Mouse (Mus musculus) stomach, embryonic 15.5 days (tissue): Measurements from ENCODE around the gene Stac. TPM values are rescaled to one million over a fixed set of nuclear protein-coding genes. Genes with fewer than 3 reads are reported as not detected.

Experiments used
- ATAC-seq: fragments of 200-750 bp; cut with Nextera tagmentation; 2 replicates; pipeline ENCODE4 v1.8.0; 2017; ENCODE audit warnings: low read depth, moderate number of reproducible peaks, moderate TSS enrichment; ENCODE audit not compliant: insufficient read depth, low FRiP score
- H3K27ac ChIP-seq: fragments of 300-500 bp; sonication (generic); 2 replicates; pipeline ENCODE4 v1.5.1; 2015; ENCODE audit warnings: mild to moderate bottlenecking, inconsistent platforms
- H3K27me3 ChIP-seq: fragments of 300-500 bp; sonication (generic); replicated peaks from 2 replicates; pipeline ENCODE4 v1.6.1; 2015; ENCODE audit warnings: inconsistent platforms
- H3K36me3 ChIP-seq: fragments of 300-500 bp; sonication (generic); 2 replicates; pipeline ENCODE4 v1.6.1; 2015; ENCODE audit warnings: inconsistent platforms
- H3K4me1 ChIP-seq: fragments of 300-500 bp; sonication (generic); 2 replicates; pipeline ENCODE4 v1.6.1; 2015; ENCODE audit warnings: inconsistent platforms
- H3K4me2 ChIP-seq: fragments of 300-500 bp; sonication (generic); 2 replicates; pipeline ENCODE4 v1.6.1; 2015; ENCODE audit warnings: mild to moderate bottlenecking, inconsistent platforms
- H3K4me3 ChIP-seq: fragments of 300-500 bp; sonication (generic); replicated peaks from 2 replicates; pipeline ENCODE4 v1.5.1; 2015; ENCODE audit warnings: inconsistent platforms
- H3K9ac ChIP-seq: fragments of 300-500 bp; sonication (generic); 2 replicates; pipeline ENCODE4 v1.6.1; 2015; ENCODE audit warnings: inconsistent platforms
- H3K9me3 ChIP-seq: fragments of 300-500 bp; sonication (generic); 2 replicates; pipeline ENCODE4 v1.6.1; 2016; ENCODE audit warnings: inconsistent platforms
- WGBS: fragments of 180-500 bp; shearing (Covaris S2); methylation state at CpG from one replicate; pipeline ENCODE4 v1.1.7; 2015; 5-methylcytosine and 5-hydroxymethylcytosine counted together
- polyA plus RNA-seq: library from polyadenylated mRNA; unstranded; fragments of >200 nt; fragmentation: Nextera tagmentation; extraction: Ambion mirVana; gene quantifications from 2 replicates; pipeline ENCODE4 v1.2.1, GENCODE M21; 2015

Stac gene
- polyA plus RNA-seq, 1 experiment from 2014 or later = 4.5 TPM

DNA sequence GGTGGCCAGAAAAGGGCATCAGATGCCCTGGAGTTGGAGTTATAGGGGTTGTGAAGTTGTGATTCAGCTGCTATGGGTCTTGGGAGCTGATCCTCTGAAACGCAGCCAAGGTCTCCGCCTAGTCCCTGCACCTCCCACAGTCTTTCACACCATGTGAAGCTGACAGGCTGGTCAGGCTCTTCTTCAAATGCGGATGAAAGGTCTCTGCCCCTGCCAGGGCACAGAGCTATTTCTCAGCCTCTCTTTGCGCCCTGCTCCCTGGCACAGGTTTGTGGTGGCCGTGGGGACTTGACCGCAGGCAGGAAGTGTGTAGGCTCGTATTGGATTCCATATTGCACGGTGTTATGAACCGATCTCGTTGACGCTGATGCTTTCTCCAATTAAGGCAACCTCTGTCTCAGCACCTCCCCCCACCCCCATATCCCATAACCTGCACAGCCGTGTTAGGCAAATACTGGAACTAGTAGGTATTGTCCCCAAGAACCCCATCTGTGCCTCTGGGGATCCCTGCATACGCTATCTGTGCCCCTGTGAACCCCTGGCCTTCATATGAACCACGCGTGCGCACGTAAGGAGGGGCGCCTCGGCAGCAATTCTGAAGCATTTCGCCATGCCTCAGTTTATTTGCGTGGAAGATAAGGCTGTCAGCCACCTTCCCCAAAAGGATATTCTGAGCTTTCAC lies 139.7 kb downstream of the Stac start:
- Histone ChIP-seq H3K4me1 (no peaks in the 10 kb centered on the region; the same call in 1 of the 2 replicates), H3K27me3 (no peaks in the 10 kb centered on the region), H3K9me3 (no peaks in the 10 kb centered on the region), H3K36me3 (no peaks in the 10 kb centered on the region), H3K9ac (no peak overlapping the region), H3K4me3 (no peak overlapping the region), H3K4me2 (no peak overlapping the region), H3K27ac (no peak overlapping the region)
- no peak for ATAC-seq
- 74% methylated on average over 21 of the region's 21 CpGs for WGBS

DNA sequence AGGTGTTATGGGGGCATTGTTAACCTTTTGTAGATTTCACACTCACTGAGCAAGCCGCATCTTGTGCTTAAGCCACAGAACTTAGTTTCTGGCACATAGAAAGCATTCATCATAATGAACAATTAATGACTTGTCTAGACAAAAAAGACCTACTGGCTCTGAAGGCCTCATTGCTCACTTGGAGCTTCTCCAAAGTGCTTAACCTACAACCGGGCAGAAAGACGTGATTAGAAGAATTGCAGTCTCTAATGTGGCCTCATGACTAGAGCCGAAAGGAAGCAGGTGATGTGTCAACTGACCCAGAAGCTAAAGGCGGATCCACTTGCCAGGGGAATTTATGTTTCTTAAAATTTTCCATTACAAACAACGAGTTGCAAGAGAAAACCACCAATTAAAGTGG lies 147.5 kb downstream of the Stac start:
- Histone ChIP-seq H3K27me3 (no peaks in the 10 kb centered on the region), H3K36me3 (no peaks in the 10 kb centered on the region), H3K4me2 (no peak overlapping the region), H3K4me1 (no peaks in the 10 kb centered on the region), H3K9ac (no peak overlapping the region), H3K27ac (no peak overlapping the region), H3K4me3 (no peak overlapping the region), H3K9me3 (no peaks in the 10 kb centered on the region)
- 49% methylated on average over 6 of the region's 6 CpGs for WGBS
- no peak for ATAC-seq

- WGBS = 45% methylated on average over 8 of the region's 8 CpGs
- Histone ChIP-seq H3K27ac (peak overlapping the region; percentile 9; the same call in 1 of the 2 replicates), H3K4me3 (no peak overlapping the region), H3K9ac (no peak overlapping the region), H3K9me3 (no peaks in the 10 kb centered on the region), H3K4me1 (no peaks in the 10 kb centered on the region), H3K36me3 (no peaks in the 10 kb centered on the region), H3K27me3 (no peaks in the 10 kb centered on the region), H3K4me2 (no peak overlapping the region)
- ATAC-seq = peak; percentile 84
Observed at GRCm38 (mm10) chr9:111535445-111536064, 154.6 kb downstream of the Stac start.

DNA sequence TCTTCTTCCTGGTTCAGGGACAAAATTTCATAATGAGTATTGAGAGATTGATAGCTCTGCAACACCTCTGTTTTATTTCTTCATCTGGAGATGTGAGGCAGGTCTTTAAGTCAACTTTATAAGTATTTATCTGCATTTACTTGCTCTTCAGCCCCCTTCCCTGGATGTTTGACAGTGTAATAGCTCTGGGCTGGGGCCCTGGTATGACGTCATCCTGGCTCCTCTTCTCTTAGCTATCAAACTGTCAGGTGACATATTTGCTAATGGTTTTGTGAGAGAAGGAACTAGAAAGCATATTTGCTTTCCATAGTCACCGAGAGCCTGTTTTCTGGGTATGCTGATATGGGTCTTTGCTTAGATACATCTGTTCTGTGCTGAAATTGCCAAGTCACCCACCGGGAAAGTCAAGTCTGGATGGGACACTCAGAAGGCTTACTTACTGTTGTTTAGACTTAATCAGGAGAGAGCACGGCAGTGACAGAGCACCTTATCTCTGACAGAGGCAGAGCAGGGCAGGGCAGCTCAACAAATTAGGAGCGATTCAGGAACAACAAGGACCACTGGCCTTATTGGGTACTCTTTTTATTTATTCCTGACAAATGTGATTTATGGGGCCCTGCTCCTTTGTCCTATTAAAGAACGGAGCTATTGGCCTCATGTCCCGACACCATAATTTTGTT lies 155.3 kb downstream of the Stac start:
- Histone ChIP-seq H3K36me3 (no peaks in the 10 kb centered on the region), H3K9ac (no peak overlapping the region), H3K4me3 (no peak overlapping the region), H3K27me3 (no peaks in the 10 kb centered on the region), H3K27ac (peak overlapping the region; percentile 9; the same call in 1 of the 2 replicates), H3K9me3 (no peaks in the 10 kb centered on the region), H3K4me1 (no peaks in the 10 kb centered on the region), H3K4me2 (no peak overlapping the region)
- WGBS = 10% methylated on average over 7 of the region's 7 CpGs
- peak; percentile 66 for ATAC-seq

DNA sequence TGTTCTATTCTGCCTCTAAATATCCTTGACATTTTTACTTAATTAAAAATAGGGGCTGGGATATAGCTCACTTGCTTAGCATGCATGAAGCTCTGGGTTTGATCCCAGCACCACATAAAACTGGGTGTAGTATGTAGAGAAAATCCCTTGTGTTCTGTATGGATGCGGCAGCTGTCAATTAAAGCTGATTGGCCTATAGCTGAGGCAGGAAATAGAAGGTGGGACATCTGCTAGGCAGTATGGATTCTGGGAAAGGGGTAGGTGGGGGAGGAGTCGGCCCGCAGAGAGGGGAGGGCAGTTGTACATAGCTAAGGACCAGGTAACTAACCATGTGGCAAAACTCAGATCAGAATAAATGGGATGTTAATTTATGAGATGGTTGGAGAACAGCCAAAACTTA lies 166.3 kb downstream of the Stac start:
- no peaks in the 10 kb centered on the region for H3K4me1 ChIP-seq
- no peak for ATAC-seq
- no peak overlapping the region for H3K4me3 ChIP-seq
- no peaks in the 10 kb centered on the region; the same call in 1 of the 2 replicates for H3K9me3 ChIP-seq
- H3K9ac ChIP-seq = no peak overlapping the region
- H3K36me3 ChIP-seq = no peaks in the 10 kb centered on the region
- WGBS = 96% methylated on average over 3 of the region's 3 CpGs
- H3K27me3 ChIP-seq = no peaks in the 10 kb centered on the region
- no peak overlapping the region for H3K27ac ChIP-seq
- H3K4me2 ChIP-seq = no peak overlapping the region

DNA sequence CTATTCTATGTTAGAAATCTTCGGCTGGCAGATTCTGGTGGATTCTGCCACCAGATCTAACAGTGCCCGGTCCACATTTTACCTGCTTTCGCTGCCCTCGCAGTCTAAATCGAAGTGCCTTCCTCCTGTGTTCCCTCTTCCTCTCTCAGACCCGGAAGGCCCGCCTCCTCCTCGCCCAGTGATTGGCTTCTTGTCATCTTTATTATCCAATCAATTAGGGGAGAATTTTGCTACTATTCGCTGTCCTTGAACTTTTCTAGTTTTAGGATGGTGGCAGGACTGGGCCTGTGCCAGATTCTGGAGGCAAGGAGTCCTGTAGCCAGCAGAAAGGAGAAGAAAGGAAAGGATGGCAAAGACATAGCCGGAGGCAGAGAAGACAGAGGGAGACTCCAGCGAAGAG lies 167.0 kb downstream of the Stac start:
- Histone ChIP-seq H3K9ac (no peak overlapping the region), H3K36me3 (no peaks in the 10 kb centered on the region), H3K4me1 (no peaks in the 10 kb centered on the region), H3K27ac (no peak overlapping the region), H3K4me2 (no peak overlapping the region), H3K9me3 (no peaks in the 10 kb centered on the region; the same call in 1 of the 2 replicates), H3K4me3 (no peak overlapping the region), H3K27me3 (no peaks in the 10 kb centered on the region)
- no peak for ATAC-seq
- 92% methylated on average over 11 of the region's 11 CpGs for WGBS

GRCm38 (mm10) chr9:111522226-111522625 lies 167.9 kb downstream of the Stac start:
- no peak overlapping the region for H3K4me2 ChIP-seq
- H3K9ac ChIP-seq = no peak overlapping the region
- no peak overlapping the region for H3K4me3 ChIP-seq
- no peak overlapping the region for H3K27ac ChIP-seq
- no peaks in the 10 kb centered on the region for H3K27me3 ChIP-seq
- H3K36me3 ChIP-seq = no peaks in the 10 kb centered on the region
- H3K4me1 ChIP-seq = no peaks in the 10 kb centered on the region
- no peak for ATAC-seq
- 88% methylated on average over 7 of the region's 7 CpGs for WGBS
- no peaks in the 10 kb centered on the region; the same call in 1 of the 2 replicates for H3K9me3 ChIP-seq

DNA sequence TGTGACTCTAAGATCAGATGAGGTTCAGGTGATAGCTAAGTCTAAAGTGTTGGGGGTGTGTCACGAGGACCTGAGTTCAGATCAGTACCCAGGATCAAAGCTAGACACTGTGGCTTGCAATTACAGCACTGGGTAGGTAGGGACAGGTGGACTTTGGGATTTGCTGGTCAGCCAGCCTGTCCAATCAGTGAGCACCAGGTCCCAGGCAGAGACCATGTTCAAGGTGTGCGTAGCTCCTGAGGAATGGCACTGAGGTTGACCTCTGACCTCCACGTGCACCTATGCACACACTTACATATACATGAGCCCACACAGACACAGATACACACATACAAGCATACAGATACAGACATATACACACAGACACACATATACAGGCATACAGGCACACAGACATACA lies 174.6 kb downstream of the Stac start:
- no peak for ATAC-seq
- 81% methylated on average over 3 of the region's 3 CpGs for WGBS
- H3K27ac ChIP-seq = no peak overlapping the region

DNA sequence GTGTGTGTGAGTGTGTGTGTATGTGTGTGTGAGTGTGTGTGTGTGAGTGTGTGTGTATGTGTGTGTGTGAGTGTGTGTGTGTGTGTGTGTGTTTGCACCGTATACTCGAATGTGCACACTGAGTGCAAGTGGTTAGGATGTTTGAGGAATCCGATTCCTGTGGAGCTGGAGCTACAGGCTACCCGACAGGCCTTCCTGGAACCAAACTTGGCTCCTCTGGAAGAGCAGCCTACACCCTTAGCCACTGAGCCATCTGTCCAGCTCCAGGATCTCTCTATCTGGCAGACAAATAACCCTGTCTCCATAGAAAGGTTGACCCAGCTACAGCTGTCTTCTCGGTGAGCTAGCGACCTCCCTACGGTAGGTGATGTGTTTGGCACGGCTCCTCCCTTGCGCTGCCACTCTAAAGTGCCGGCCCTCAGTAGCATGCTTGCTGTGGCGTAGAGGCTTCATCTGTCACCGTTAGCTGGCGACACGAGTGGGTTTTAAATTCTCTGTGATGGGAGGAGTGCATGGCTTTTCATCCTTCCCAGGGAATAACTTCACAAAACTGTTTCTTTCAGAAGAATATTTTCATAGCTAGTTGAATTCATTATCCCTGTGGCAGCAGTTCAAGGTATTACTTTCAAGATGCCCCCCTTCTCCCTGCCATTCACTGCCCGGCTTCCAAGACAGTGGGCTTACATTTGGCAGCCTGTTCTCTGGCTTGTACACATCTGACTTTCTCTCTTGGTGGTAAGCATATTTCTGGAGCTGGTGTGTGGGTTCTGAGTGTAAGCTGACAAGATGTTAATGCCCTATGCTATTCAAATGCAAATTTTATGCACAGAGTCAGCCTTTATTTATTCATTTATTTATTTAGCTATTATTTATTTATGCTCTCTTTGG lies 175.3 kb downstream of the Stac start:
- Histone ChIP-seq H3K27ac (no peak overlapping the region), H3K9ac (no peak overlapping the region), H3K4me1 (no peaks in the 10 kb centered on the region), H3K36me3 (no peaks in the 10 kb centered on the region), H3K4me2 (no peak overlapping the region), H3K9me3 (no peaks in the 10 kb centered on the region), H3K4me3 (no peak overlapping the region), H3K27me3 (no peaks in the 10 kb centered on the region)
- WGBS = 62% methylated on average over 15 of the region's 15 CpGs
- no peak for ATAC-seq

More for the DNA sequence above, 174.6 kb downstream of the Stac start:
- Histone ChIP-seq H3K9me3 (no peaks in the 10 kb centered on the region), H3K36me3 (no peaks in the 10 kb centered on the region), H3K9ac (no peak overlapping the region), H3K4me2 (no peak overlapping the region), H3K4me1 (no peaks in the 10 kb centered on the region), H3K4me3 (no peak overlapping the region), H3K27me3 (no peaks in the 10 kb centered on the region)
